Mouse (Mus musculus) midbrain, embryonic 12.5 days (tissue): ENCODE results near the gene Fopnl. TPM values are rescaled to one million over a fixed set of nuclear protein-coding genes. Genes with fewer than 3 reads are reported as not detected.

Experiments used
- ATAC-seq: fragments of 200-750 bp; cut with Nextera tagmentation; 2 replicates; pipeline ENCODE4 v1.8.0; 2017; ENCODE audit warnings: low read depth, moderate TSS enrichment, moderate library complexity; ENCODE audit not compliant: low FRiP score
- H3K27ac ChIP-seq: fragments of 300-500 bp; sonication (generic); replicated peaks from 2 replicates; pipeline ENCODE4 v1.5.1; 2016; ENCODE audit warnings: mild to moderate bottlenecking
- H3K27me3 ChIP-seq: fragments of 300-500 bp; sonication (generic); 2 replicates; pipeline ENCODE4 v1.6.1; 2016; ENCODE audit warnings: mild to moderate bottlenecking
- H3K36me3 ChIP-seq: fragments of 300-500 bp; sonication (generic); 2 replicates; pipeline ENCODE4 v1.6.1; 2016
- H3K4me1 ChIP-seq: fragments of 300-500 bp; sonication (generic); 2 replicates; pipeline ENCODE4 v1.6.1; 2016
- H3K4me2 ChIP-seq: fragments of 300-500 bp; sonication (generic); replicated peaks from 2 replicates; pipeline ENCODE4 v1.6.1; 2016; ENCODE audit warnings: mild to moderate bottlenecking, moderate library complexity
- H3K4me3 ChIP-seq: fragments of 300-500 bp; sonication (generic); 2 replicates; pipeline ENCODE4 v1.5.1; 2016; ENCODE audit warnings: mild to moderate bottlenecking
- H3K9ac ChIP-seq: fragments of 300-500 bp; sonication (generic); replicated peaks from 2 replicates; pipeline ENCODE4 v1.6.1; 2016; ENCODE audit warnings: mild to moderate bottlenecking, moderate library complexity
- H3K9me3 ChIP-seq: fragments of 300-500 bp; sonication (generic); 2 replicates; pipeline ENCODE4 v1.6.1; 2016; ENCODE audit warnings: mild to moderate bottlenecking
- WGBS: fragments of 180-500 bp; shearing (Covaris S2); methylation state at CpG from one replicate; pipeline ENCODE4 v1.1.7; 2016; 5-methylcytosine and 5-hydroxymethylcytosine counted together
- polyA plus RNA-seq: library from polyadenylated mRNA; unstranded; fragments of >200 nt; fragmentation: Nextera tagmentation; extraction: Ambion mirVana; gene quantifications from 2 replicates; pipeline ENCODE4 v1.2.1, GENCODE M21; 2016

The Fopnl gene
- polyA plus RNA-seq, 1 experiment from 2014 or later: 178 TPM

DNA sequence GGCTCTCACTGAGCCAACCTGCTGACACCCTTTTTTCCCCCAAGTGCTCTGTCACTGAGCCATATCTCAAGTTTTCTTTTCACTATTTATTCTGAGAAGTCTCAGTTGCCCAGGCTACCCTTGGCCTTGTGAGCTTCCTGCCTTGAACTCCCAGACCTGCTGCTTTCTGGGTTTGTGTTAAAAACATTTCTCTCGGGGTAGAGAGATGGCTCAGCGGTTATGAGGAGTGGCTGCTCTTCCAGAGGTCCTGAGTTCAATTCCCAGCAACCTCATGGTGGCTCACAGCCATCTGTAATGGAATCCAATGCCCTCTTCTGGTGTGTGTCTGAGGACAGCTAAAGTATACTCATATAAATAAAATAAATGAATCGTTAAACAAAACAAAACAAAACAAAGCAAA lies 35.0 kb upstream of the Fopnl start:
- Histone ChIP-seq H3K9me3 (no peaks in the 10 kb centered on the region), H3K4me1 (no peaks in the 10 kb centered on the region), H3K9ac (no peak overlapping the region), H3K27ac (no peak overlapping the region), H3K4me3 (no peak overlapping the region), H3K4me2 (no peak overlapping the region), H3K36me3 (no peaks in the 10 kb centered on the region), H3K27me3 (no peaks in the 10 kb centered on the region)
- ATAC-seq: no peak
- 84% methylated on average over 3 of the region's 3 CpGs for WGBS

- no peak overlapping the region for H3K4me3 ChIP-seq
- H3K4me1 ChIP-seq: no peaks in the 10 kb centered on the region
- no peak overlapping the region for H3K4me2 ChIP-seq
- no peaks in the 10 kb centered on the region for H3K27me3 ChIP-seq
- no peaks in the 10 kb centered on the region for H3K9me3 ChIP-seq
- ATAC-seq: no peak
- H3K27ac ChIP-seq: no peak overlapping the region
- H3K36me3 ChIP-seq: no peaks in the 10 kb centered on the region
- no peak overlapping the region for H3K9ac ChIP-seq
Measured at GRCm38 (mm10) chr16:14351571-14351970, 34.4 kb upstream of the Fopnl start.

DNA sequence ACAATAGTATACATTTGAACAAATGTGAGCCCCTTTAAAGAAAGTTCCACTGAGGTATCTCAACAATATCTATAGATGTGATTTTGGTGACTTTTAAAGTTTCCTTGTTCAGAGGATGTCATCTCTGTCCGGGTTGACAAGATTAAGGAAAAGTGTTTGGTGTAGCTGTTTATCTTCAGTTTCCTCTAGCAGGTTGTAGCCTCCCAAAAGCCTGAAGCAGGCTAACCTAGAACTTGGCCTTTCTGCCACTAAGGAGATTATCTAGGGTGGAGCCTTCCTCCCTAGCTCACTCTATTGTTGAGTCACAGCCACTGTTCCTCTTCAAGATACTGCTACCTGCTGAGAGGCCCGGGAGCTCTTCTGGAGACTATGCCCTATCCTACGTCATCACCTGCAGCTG lies 27.8 kb upstream of the Fopnl start:
- no peak for ATAC-seq
- H3K9me3 ChIP-seq: no peaks in the 10 kb centered on the region
- no peaks in the 10 kb centered on the region for H3K36me3 ChIP-seq
- 66% methylated on average over 3 of the region's 3 CpGs for WGBS
- H3K4me2 ChIP-seq: no peak overlapping the region
- H3K27ac ChIP-seq: no peak overlapping the region
- no peak overlapping the region for H3K4me3 ChIP-seq
- no peaks in the 10 kb centered on the region for H3K4me1 ChIP-seq
- H3K9ac ChIP-seq: no peak overlapping the region
- H3K27me3 ChIP-seq: no peaks in the 10 kb centered on the region

DNA sequence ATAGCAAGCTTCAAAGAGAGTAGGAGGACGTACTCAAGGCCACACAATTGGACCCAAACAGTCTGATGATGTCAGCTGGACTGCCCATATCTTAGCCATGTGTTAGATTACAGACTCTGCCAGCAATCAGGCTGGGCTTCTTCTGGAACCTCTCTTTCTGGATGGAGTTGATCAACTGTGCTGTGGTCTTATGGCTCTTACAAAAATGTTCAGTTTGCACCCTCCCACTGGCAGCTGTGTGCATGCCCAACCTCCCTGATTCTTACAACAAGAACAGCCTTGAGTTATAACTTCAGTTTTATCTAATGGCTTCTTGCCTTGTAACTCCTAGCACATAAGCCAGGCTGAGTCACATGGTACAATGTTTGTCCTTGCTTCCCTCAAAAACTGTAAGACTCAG lies 11.0 kb upstream of the Fopnl start:
- Histone ChIP-seq H3K9ac (no peak overlapping the region), H3K36me3 (no peaks in the 10 kb centered on the region), H3K27ac (no peak overlapping the region), H3K9me3 (no peaks in the 10 kb centered on the region), H3K4me2 (no peak overlapping the region), H3K4me1 (no peaks in the 10 kb centered on the region), H3K4me3 (no peak overlapping the region), H3K27me3 (no peaks in the 10 kb centered on the region)
- 83% methylated on average over 1 of the region's 1 CpGs for WGBS
- no peak for ATAC-seq

DNA sequence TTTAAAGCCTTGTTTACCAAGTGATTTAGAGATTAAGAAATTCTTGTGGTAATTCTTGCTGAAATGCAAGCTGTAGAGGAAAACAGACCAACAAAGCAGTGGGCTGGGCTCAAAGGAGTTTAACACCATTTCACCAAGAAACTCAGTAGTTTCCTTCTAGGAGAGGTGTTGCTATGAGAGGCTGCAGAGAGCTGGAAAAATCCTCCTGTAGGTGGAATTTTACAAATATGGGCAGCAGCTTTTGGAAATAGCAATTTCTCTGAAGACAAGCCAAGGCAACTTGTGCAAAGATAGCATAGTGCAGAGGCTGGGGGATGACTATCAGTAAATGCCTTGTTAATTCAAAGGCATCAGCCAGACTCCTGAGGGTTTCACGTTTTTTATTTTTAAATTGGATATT lies 3.3 kb upstream of the Fopnl start:
- Histone ChIP-seq H3K4me1 (peaks cover 13% of the 10 kb centered on the region), H3K27me3 (0 out of 2 replicates have a peak, but pooled peaks cover 8% of the 10 kb centered on the region), H3K9me3 (no peaks in the 10 kb centered on the region), H3K4me2 (no peak overlapping the region), H3K4me3 (no peak overlapping the region), H3K27ac (no peak overlapping the region), H3K9ac (no peak overlapping the region), H3K36me3 (no peaks in the 10 kb centered on the region)
- 74% methylated on average over 1 of the region's 1 CpGs for WGBS
- ATAC-seq: no peak

GRCm38 (mm10) chr16:14319681-14320080 lies 2.5 kb upstream of the Fopnl start:
- Histone ChIP-seq H3K4me2 (no peak overlapping the region), H3K4me3 (no peak overlapping the region), H3K27ac (no peak overlapping the region), H3K9ac (no peak overlapping the region), H3K9me3 (no peaks in the 10 kb centered on the region), H3K4me1 (peaks cover 13% of the 10 kb centered on the region), H3K27me3 (0 out of 2 replicates have a peak, but pooled peaks cover 8% of the 10 kb centered on the region), H3K36me3 (no peaks in the 10 kb centered on the region)
- no peak for ATAC-seq
- 85% methylated on average over 3 of the region's 3 CpGs for WGBS

DNA sequence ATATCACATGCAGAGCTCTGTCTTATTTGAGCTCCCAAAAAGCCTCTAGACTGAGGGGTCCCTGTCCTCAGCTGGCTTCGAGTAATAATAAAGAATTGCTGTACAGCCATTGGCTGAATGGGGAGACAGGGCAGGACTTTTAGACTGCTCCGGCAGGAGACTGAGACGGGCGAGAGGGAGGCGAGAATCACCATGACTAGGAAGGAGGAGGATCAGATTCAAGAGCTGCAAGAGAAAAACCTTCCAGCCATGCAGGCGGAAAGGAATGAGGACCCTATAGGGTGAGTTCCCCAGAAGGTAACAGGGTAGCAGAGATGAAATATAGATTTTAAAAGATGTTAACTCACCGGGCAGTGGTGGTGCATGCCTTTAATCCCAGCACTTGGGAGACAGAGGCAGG lies 4.3 kb downstream of the Fopnl start:
- Histone ChIP-seq H3K36me3 (peaks cover 44% of the 10 kb centered on the region), H3K27ac (no peak overlapping the region), H3K4me3 (no peak overlapping the region), H3K27me3 (no peaks in the 10 kb centered on the region), H3K4me2 (no peak overlapping the region), H3K9ac (no peak overlapping the region), H3K9me3 (no peaks in the 10 kb centered on the region), H3K4me1 (peaks cover 13% of the 10 kb centered on the region)
- no peak for ATAC-seq
- 95% methylated on average over 7 of the region's 7 CpGs for WGBS

- H3K27me3 ChIP-seq: no peaks in the 10 kb centered on the region
- peaks cover 58% of the 10 kb centered on the region for H3K36me3 ChIP-seq
- H3K9ac ChIP-seq: no peak overlapping the region
- no peak overlapping the region for H3K4me2 ChIP-seq
- no peak overlapping the region for H3K27ac ChIP-seq
- no peak for ATAC-seq
- 50% methylated on average over 6 of the region's 6 CpGs for WGBS
- no peaks in the 10 kb centered on the region for H3K9me3 ChIP-seq
- H3K4me1 ChIP-seq: peaks cover 9% of the 10 kb centered on the region
- no peak overlapping the region for H3K4me3 ChIP-seq
Measured at GRCm38 (mm10) chr16:14311371-14311770, 5.8 kb downstream of the Fopnl start.

DNA sequence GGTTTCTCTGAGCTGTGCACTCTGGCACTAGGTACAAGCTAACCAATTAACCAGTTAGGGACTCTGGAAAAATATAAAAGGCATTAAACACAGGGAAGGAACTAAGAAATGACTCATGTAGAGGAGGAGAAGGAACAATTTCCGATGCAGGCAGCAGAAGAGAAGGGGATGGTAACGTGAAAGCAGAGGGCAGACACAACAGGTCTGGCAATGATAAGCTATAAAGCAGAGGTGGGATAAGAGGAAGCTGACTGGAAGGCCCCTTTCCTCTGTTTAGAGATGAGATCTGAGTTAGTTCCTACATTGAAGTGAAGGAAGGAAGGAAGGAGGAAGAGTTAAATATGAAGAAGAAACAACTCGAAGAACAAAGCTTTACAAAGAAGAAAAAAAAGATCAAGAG lies 7.4 kb downstream of the Fopnl start:
- no peaks in the 10 kb centered on the region for H3K4me1 ChIP-seq
- H3K4me2 ChIP-seq: no peak overlapping the region
- no peak overlapping the region for H3K27ac ChIP-seq
- no peak overlapping the region for H3K9ac ChIP-seq
- H3K4me3 ChIP-seq: no peak overlapping the region
- H3K36me3 ChIP-seq: peaks cover 66% of the 10 kb centered on the region
- H3K9me3 ChIP-seq: no peaks in the 10 kb centered on the region
- 93% methylated on average over 3 of the region's 3 CpGs for WGBS
- no peaks in the 10 kb centered on the region for H3K27me3 ChIP-seq
- no peak for ATAC-seq

- Histone ChIP-seq H3K4me2 (no peak overlapping the region), H3K4me1 (no peaks in the 10 kb centered on the region), H3K9me3 (no peaks in the 10 kb centered on the region), H3K27me3 (no peaks in the 10 kb centered on the region), H3K4me3 (no peak overlapping the region), H3K36me3 (peaks cover 71% of the 10 kb centered on the region), H3K27ac (no peak overlapping the region), H3K9ac (no peak overlapping the region)
- WGBS: 89% methylated on average over 6 of the region's 6 CpGs
- no peak for ATAC-seq
Measured at GRCm38 (mm10) chr16:14308245-14309073, 8.7 kb downstream of the Fopnl start.

- peaks cover 74% of the 10 kb centered on the region for H3K36me3 ChIP-seq
- no peaks in the 10 kb centered on the region for H3K27me3 ChIP-seq
- no peaks in the 10 kb centered on the region for H3K9me3 ChIP-seq
- H3K27ac ChIP-seq: no peak overlapping the region
- WGBS: 96% methylated on average over 1 of the region's 1 CpGs
- H3K9ac ChIP-seq: no peak overlapping the region
- H3K4me3 ChIP-seq: no peak overlapping the region
- H3K4me1 ChIP-seq: no peaks in the 10 kb centered on the region
- no peak overlapping the region for H3K4me2 ChIP-seq
- ATAC-seq: no peak
Measured at GRCm38 (mm10) chr16:14307373-14307772, 9.8 kb downstream of the Fopnl start.

- no peak overlapping the region for H3K9ac ChIP-seq
- peaks cover 74% of the 10 kb centered on the region for H3K36me3 ChIP-seq
- no peak overlapping the region for H3K4me3 ChIP-seq
- no peaks in the 10 kb centered on the region for H3K9me3 ChIP-seq
- no peaks in the 10 kb centered on the region for H3K4me1 ChIP-seq
- WGBS: 91% methylated on average over 1 of the region's 1 CpGs
- H3K27ac ChIP-seq: no peak overlapping the region
- no peaks in the 10 kb centered on the region for H3K27me3 ChIP-seq
- H3K4me2 ChIP-seq: no peak overlapping the region
- ATAC-seq: no peak
Measured at GRCm38 (mm10) chr16:14306451-14306850, 10.8 kb downstream of the Fopnl start.

DNA sequence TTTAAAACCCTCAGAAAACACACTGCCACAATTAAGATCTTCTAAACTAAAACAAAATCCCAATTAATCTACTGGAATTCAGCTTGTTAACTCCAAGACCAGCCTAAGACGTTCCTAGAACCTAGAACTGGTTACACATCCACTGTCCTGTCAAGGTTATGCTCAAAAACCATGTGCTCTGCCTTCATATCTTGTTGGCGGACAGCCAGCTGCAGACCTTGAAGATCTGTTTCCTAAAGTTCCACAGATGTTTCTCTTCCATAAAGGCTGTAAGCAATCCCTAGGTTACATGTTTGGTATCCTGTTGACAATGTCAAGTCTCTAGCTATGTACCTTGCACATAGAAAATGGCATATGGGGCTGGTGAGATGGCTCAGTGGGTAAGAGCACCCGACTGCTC lies 12.4 kb downstream of the Fopnl start:
- no peak overlapping the region for H3K4me3 ChIP-seq
- no peaks in the 10 kb centered on the region for H3K9me3 ChIP-seq
- no peak overlapping the region for H3K4me2 ChIP-seq
- H3K27me3 ChIP-seq: no peaks in the 10 kb centered on the region
- no peak for ATAC-seq
- no peak overlapping the region for H3K9ac ChIP-seq
- 96% methylated on average over 3 of the region's 3 CpGs for WGBS
- no peak overlapping the region for H3K27ac ChIP-seq
- no peaks in the 10 kb centered on the region for H3K4me1 ChIP-seq
- H3K36me3 ChIP-seq: peaks cover 76% of the 10 kb centered on the region
